Mouse (Mus musculus): Measurements from ENCODE around the gene Gm8257.

DNA sequence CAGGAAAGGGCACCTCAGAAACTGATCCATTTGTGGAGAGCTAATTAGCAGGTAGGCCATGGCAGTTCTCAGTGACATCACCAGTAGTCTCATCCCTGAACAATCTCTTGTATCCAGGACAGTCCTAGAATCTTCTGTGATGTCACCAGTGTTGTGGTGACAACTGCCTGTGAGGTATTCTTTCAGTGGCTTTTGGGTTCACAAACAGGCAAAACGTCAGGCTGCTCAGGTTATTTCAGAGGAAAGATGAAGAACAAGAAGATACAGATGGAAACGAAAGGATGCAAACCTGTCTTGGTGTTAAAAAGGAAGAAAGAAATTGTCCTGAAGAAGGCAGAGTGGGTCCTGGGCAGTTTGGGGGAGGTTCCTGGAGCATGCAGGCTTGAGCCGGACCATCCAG is 44.0 kb upstream of the Gm8257 start, which contains the start of gene Gm8267:
- TF ChIP-seq POLR2A (IDR thresholded peaks at IDR 0.05; ENCODE audit: insufficient read length, low read depth) (no peak), POLR2AphosphoS2 (IDR thresholded peaks at IDR 0.05; ENCODE audit: insufficient read length, low read depth) (no peak), TCF12 (IDR thresholded peaks at IDR 0.05; ENCODE audit: insufficient read depth, poor library complexity, severe bottlenecking) (no peak), MYOD1 (IDR thresholded peaks at IDR 0.05; ENCODE audit: control insufficient read depth in 1 of 3, insufficient read length in 2 of 3, low read depth in 2 of 3) (no peak), CEBPB (IDR thresholded peaks at IDR 0.05; ENCODE audit: insufficient read depth, poor library complexity, severe bottlenecking) (no peak), MAX (IDR thresholded peaks at IDR 0.05; ENCODE audit: low read depth) (no peak), E2F4 (IDR thresholded peaks at IDR 0.05; ENCODE audit: insufficient read depth) (no peak), MYOG (IDR thresholded peaks at IDR 0.05; ENCODE audit: control insufficient read depth in 1 of 3, insufficient read depth in 1 of 3, insufficient read length in 2 of 3, low read depth in 2 of 3) (no peak), SRF (IDR thresholded peaks at IDR 0.05; ENCODE audit: control insufficient read depth, insufficient read length, low read depth) (no peak)

Data from myocyte (in vitro differentiated cells).